ENCODE assay signal across 27 mouse cellular contexts in genomic region chr1:87114784-87115183, GRCm38 (mm10). TPM values are rescaled to one million over a fixed set of nuclear protein-coding genes. Genes with fewer than 3 reads are reported as not detected.
DNase-seq lines count a peak whose midpoint lies in the region; ATAC-seq and TF ChIP-seq lines count a peak whose summit lies in the region.
"Had no signal": no experiment of that assay in that cellular context is flagged by ENCODE, and none has a peak within 500 bp of the region (broad histone marks: within the 10 kb centered on the region; RNA-seq: fewer than 3 reads in every experiment).

No protein-coding gene starts in this region.

- H3K4me3 ChIP-seq in intestine, embryonic 16.5 days (ENCODE audit: low read length) = no peak overlapping the region
- H3K4me3 ChIP-seq in intestine, embryonic 15.5 days (replicated peaks) = no peak overlapping the region
- H3K4me3 ChIP-seq in myocyte = no peak overlapping the region
- H3K4me3 ChIP-seq: embryonic facial prominence, embryonic 10.5 days; embryonic facial prominence, embryonic 12.5 days; forebrain, embryonic 13.5 days; forebrain, embryonic 15.5 days had no signal

- DNase-seq in NIH3T3 (ENCODE audit: low read depth) (peak; percentile 49), adipocyte (ENCODE audit: low spot score) (no peak)
- DNase-seq in frontal cortex, adult 2 months (ENCODE audit: extremely low spot score in 1 of 2, low spot score in 1 of 2) = no peak
- DNase-seq: adrenal gland, adult 2 months; adrenal gland, postnatal 10 days; adrenal gland, postnatal 25 days; B cell, adult 2 months; cerebellum, adult 11 months; cerebellum, adult 18-20 months; cerebellum, adult 8-10 months; cerebellum, adult 9-11 months; cerebellum, postnatal 14 days; forebrain, postnatal 0 days had no signal

- no peaks in the 10 kb centered on the region for H3K4me1 ChIP-seq in intestine, embryonic 16.5 days (ENCODE audit: control insufficient read depth, insufficient read depth, low read length)
- no peaks in the 10 kb centered on the region for H3K4me1 ChIP-seq in intestine, embryonic 15.5 days (replicated peaks)
- H3K4me1 ChIP-seq: embryonic facial prominence, embryonic 10.5 days; embryonic facial prominence, embryonic 12.5 days; forebrain, embryonic 13.5 days; forebrain, embryonic 15.5 days had no signal

- no peaks in the 10 kb centered on the region for H3K36me3 ChIP-seq in intestine, embryonic 16.5 days (ENCODE audit: control insufficient read depth, insufficient read depth, low read length)
- H3K36me3 ChIP-seq in intestine, embryonic 15.5 days = no peaks in the 10 kb centered on the region
- H3K36me3 ChIP-seq in myocyte (ENCODE audit: control insufficient read depth, insufficient read depth) = no peaks in the 10 kb centered on the region
- H3K36me3 ChIP-seq: embryonic facial prominence, embryonic 10.5 days; embryonic facial prominence, embryonic 12.5 days; forebrain, embryonic 15.5 days; G1E had no signal

- no peak for TF ChIP-seq POLR2A in myocyte (IDR thresholded peaks at IDR 0.05; ENCODE audit: insufficient read length, low read depth)

- no peaks in the 10 kb centered on the region for H3K79me2 ChIP-seq in myocyte (ENCODE audit: control insufficient read depth, insufficient read depth)

- no peaks in the 10 kb centered on the region for H3K9me3 ChIP-seq in intestine, embryonic 16.5 days (ENCODE audit: control insufficient read depth, low read length)
- no peaks in the 10 kb centered on the region for H3K9me3 ChIP-seq in intestine, embryonic 15.5 days
- H3K9me3 ChIP-seq: embryonic facial prominence, embryonic 10.5 days; embryonic facial prominence, embryonic 12.5 days; forebrain, embryonic 13.5 days; forebrain, embryonic 15.5 days; G1E had no signal

- ATAC-seq in intestine, embryonic 16.5 days = peak; percentile 67
- no peak for ATAC-seq in intestine, embryonic 15.5 days
- ATAC-seq: CD4-positive, CD25-positive, alpha-beta regulatory T cell, adult 4 months; forebrain, embryonic 13.5 days; forebrain, embryonic 15.5 days; forebrain, postnatal 0 days had no signal

- H3K27ac ChIP-seq in intestine, embryonic 16.5 days (ENCODE audit: low read length) = no peak overlapping the region
- no peak overlapping the region for H3K27ac ChIP-seq in intestine, embryonic 15.5 days
- H3K27ac ChIP-seq: embryonic facial prominence, embryonic 10.5 days; embryonic facial prominence, embryonic 12.5 days; forebrain, embryonic 13.5 days; forebrain, embryonic 15.5 days had no signal

- H3K4me2 ChIP-seq in intestine, embryonic 16.5 days (ENCODE audit: low read depth, low read length) = no peak overlapping the region
- no peak overlapping the region for H3K4me2 ChIP-seq in intestine, embryonic 15.5 days (replicated peaks)
- peak overlapping the region; percentile 0 for H3K4me2 ChIP-seq in myocyte (ENCODE audit: low read depth)
- H3K4me2 ChIP-seq: embryonic facial prominence, embryonic 12.5 days; forebrain, embryonic 13.5 days; forebrain, embryonic 15.5 days had no signal

- no peaks in the 10 kb centered on the region for H3K27me3 ChIP-seq in intestine, embryonic 16.5 days (replicated peaks; ENCODE audit: control insufficient read depth, insufficient read depth, low read length)
- no peaks in the 10 kb centered on the region for H3K27me3 ChIP-seq in intestine, embryonic 15.5 days (replicated peaks)
- no peaks in the 10 kb centered on the region for H3K27me3 ChIP-seq in myocyte (ENCODE audit: control insufficient read depth, insufficient read depth, insufficient read length)
- H3K27me3 ChIP-seq: CH12.LX; embryonic facial prominence, embryonic 12.5 days; forebrain, embryonic 13.5 days; forebrain, embryonic 15.5 days had no signal

- no peak overlapping the region for H3K9ac ChIP-seq in intestine, embryonic 16.5 days (ENCODE audit: low read depth, low read length)
- no peak overlapping the region for H3K9ac ChIP-seq in intestine, embryonic 15.5 days
- H3K9ac ChIP-seq: embryonic facial prominence, embryonic 12.5 days; forebrain, embryonic 13.5 days; forebrain, embryonic 15.5 days; forebrain, postnatal 0 days had no signal

- no peak overlapping the region for H3ac ChIP-seq in myocyte (ENCODE audit: control insufficient read depth, insufficient read length)

- WGBS in intestine, embryonic 16.5 days = 67% methylated on average over 1 of the region's 1 CpGs
- WGBS in intestine, embryonic 15.5 days = 63% methylated on average over 1 of the region's 1 CpGs

TF ChIP-seq in myocyte, 11 proteins besides CTCF, POLR2A, EP300 and RAD21:
- TF ChIP-seq MAX (IDR thresholded peaks at IDR 0.05; ENCODE audit: low read depth) = no peak
- no peak for TF ChIP-seq MYOD1 (IDR thresholded peaks at IDR 0.05; ENCODE audit: control insufficient read depth in 1 of 3, insufficient read length in 2 of 3, low read depth in 2 of 3)
- TF ChIP-seq REST (IDR thresholded peaks at IDR 0.05; ENCODE audit: insufficient read depth, insufficient read length) = no peak
- TF ChIP-seq E2F4 (IDR thresholded peaks at IDR 0.05; ENCODE audit: insufficient read depth) = no peak
- no peak for TF ChIP-seq SRF (IDR thresholded peaks at IDR 0.05; ENCODE audit: control insufficient read depth, insufficient read length, low read depth)
- TF ChIP-seq TCF12 (IDR thresholded peaks at IDR 0.05; ENCODE audit: insufficient read depth, poor library complexity, severe bottlenecking) = no peak
- no peak for TF ChIP-seq TCF3 (IDR thresholded peaks at IDR 0.05; ENCODE audit: insufficient read length, low read depth)
- no peak for TF ChIP-seq CEBPB (IDR thresholded peaks at IDR 0.05; ENCODE audit: insufficient read depth, poor library complexity, severe bottlenecking)
- TF ChIP-seq POLR2AphosphoS2 (IDR thresholded peaks at IDR 0.05; ENCODE audit: insufficient read length, low read depth) = no peak
- no peak for TF ChIP-seq USF1 (IDR thresholded peaks at IDR 0.05; ENCODE audit: low read depth)
- TF ChIP-seq MYOG (IDR thresholded peaks at IDR 0.05; ENCODE audit: control insufficient read depth in 1 of 3, insufficient read depth in 1 of 3, insufficient read length in 2 of 3, low read depth in 2 of 3) = no peak

RNA-seq across cellular contexts. Expression of gene Akp3, which starts 10.0 kb away (rescaled TPM):
- polyA plus RNA-seq in intestine, embryonic 16.5 days (2015; fragmentation: Nextera tagmentation; extraction: Ambion mirVana) = 0.10 TPM in 1 of 2 replicates, not detected in the other
- polyA plus RNA-seq in intestine, embryonic 15.5 days (2015; fragmentation: Nextera tagmentation; extraction: Ambion mirVana) = 0.11 TPM in 1 of 2 replicates, not detected in the other
- polyA plus RNA-seq in myocyte (2012; fragmentation: generic; extraction: Trizol) = 0.08 TPM
- polyA plus RNA-seq in frontal cortex, adult 2 months (2012; rRNA removed) = not detected in 2 replicates
- polyA plus RNA-seq: adrenal gland, adult 2 months; CD4-positive, CD25-positive, alpha-beta regulatory T cell, adult 4 months; cortical plate, adult 2 months; embryonic facial prominence, embryonic 10.5 days; embryonic facial prominence, embryonic 12.5 days; forebrain, embryonic 11.5 days; forebrain, embryonic 13.5 days; forebrain, embryonic 15.5 days; forebrain, postnatal 0 days; G1E had no signal

RNA-seq across cellular contexts. Expression of gene Alpi, which starts 13.4 kb away (rescaled TPM):
- 256 and 345 TPM in 2 replicates for polyA plus RNA-seq in intestine, embryonic 16.5 days (2015; fragmentation: Nextera tagmentation; extraction: Ambion mirVana)
- polyA plus RNA-seq in intestine, embryonic 15.5 days (2015; fragmentation: Nextera tagmentation; extraction: Ambion mirVana) = 113 and 131 TPM in 2 replicates
- 0.32 TPM for polyA plus RNA-seq in myocyte (2012; fragmentation: generic; extraction: Trizol)
- polyA plus RNA-seq in frontal cortex, adult 2 months (2012; rRNA removed) = 0.04 TPM in 1 of 2 replicates, not detected in the other
- polyA plus RNA-seq: brain, embryonic 14.5 days; CD4-positive, CD25-positive, alpha-beta regulatory T cell, adult 4 months; cortical plate, adult 2 months; embryonic facial prominence, embryonic 10.5 days; embryonic facial prominence, embryonic 12.5 days; embryonic facial prominence, embryonic 14.5 days; forebrain, embryonic 11.5 days; forebrain, embryonic 13.5 days; forebrain, embryonic 15.5 days; forebrain, postnatal 0 days; G1E had no signal

RNA-seq across cellular contexts. Expression of gene Alppl2, which starts 25.1 kb away (rescaled TPM):
- polyA plus RNA-seq in intestine, embryonic 16.5 days (2015; fragmentation: Nextera tagmentation; extraction: Ambion mirVana) = not detected in 2 replicates
- polyA plus RNA-seq in intestine, embryonic 15.5 days (2015; fragmentation: Nextera tagmentation; extraction: Ambion mirVana) = not detected in 2 replicates
- not detected for polyA plus RNA-seq in myocyte (2012; fragmentation: generic; extraction: Trizol)
- not detected in 2 replicates for polyA plus RNA-seq in frontal cortex, adult 2 months (2012; rRNA removed)
- polyA plus RNA-seq: adrenal gland, adult 2 months; brain, embryonic 14.5 days; CD4-positive, CD25-positive, alpha-beta regulatory T cell, adult 4 months; cortical plate, adult 2 months; embryonic facial prominence, embryonic 10.5 days; embryonic facial prominence, embryonic 12.5 days; embryonic facial prominence, embryonic 14.5 days; forebrain, embryonic 11.5 days; forebrain, embryonic 13.5 days; forebrain, embryonic 15.5 days; forebrain, postnatal 0 days; G1E had no signal

RNA-seq across cellular contexts. Expression of gene Ecel1, which starts 41.5 kb away (rescaled TPM):
- polyA plus RNA-seq in intestine, embryonic 16.5 days (2015; fragmentation: Nextera tagmentation; extraction: Ambion mirVana) = 0.95 and 1.1 TPM in 2 replicates
- polyA plus RNA-seq in intestine, embryonic 15.5 days (2015; fragmentation: Nextera tagmentation; extraction: Ambion mirVana) = 2.4 and 2.5 TPM in 2 replicates
- polyA plus RNA-seq in myocyte (2012; fragmentation: generic; extraction: Trizol) = 0.06 TPM
- 3.2 and 3.6 TPM in 2 replicates for polyA plus RNA-seq in frontal cortex, adult 2 months (2012; rRNA removed)
- polyA plus RNA-seq: G1E had no signal

Comparison
In these comparisons a context has a peak if more than half of its experiments do, and no peak if none do; other contexts are left out.
1. RNA of gene Alpi, which starts 13.4 kb away (polyA plus RNA-seq): 256 to 345 TPM in intestine, embryonic 16.5 days and 113 to 131 TPM in intestine, embryonic 15.5 days; 0.32 TPM in myocyte (single experiment) and 0.04 TPM in frontal cortex, adult 2 months; every median in the first group is over 10 times any median in the second.